Mouse (Mus musculus): Measurements from ENCODE around the gene Corin. TPM values are rescaled to one million over a fixed set of nuclear protein-coding genes. Genes with fewer than 3 reads are reported as not detected.

Corin gene
- total RNA-seq, 2 experiments from 2014 or later, result 69.0 to 98.5 TPM

- intact Hi-C loops (cut with DNase I), result no loop called here
- no peak for DNase-seq
These were observed 168.4 kb downstream of the Corin start for GRCm38 (mm10) chr5:72335873-72336272.

DNA sequence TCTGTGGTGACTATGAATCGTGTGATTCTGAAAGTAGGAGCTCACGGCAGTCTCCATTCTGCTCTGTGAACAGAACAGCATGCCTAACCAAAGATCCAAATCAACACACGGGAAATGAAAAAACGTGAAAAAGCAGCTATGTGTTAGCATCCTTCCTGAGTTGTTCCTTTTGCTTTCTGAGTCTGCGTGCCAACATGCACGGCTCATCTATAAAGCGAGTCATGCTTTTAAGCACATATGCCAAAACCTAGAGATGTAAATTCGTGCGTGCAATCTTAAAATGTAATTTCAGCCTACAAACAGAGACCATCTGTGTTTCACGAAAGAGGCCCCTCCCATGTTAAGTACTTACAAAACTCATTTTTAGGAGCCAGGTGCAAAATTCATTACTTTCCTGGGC is 171.4 kb downstream of the Corin start:
- DNase-seq, result no peak
- intact Hi-C loops (cut with DNase I), result no loop called here

- DNase-seq, result no peak
- intact Hi-C loops (cut with DNase I), result no loop called here
These were observed 173.1 kb downstream of the Corin start for GRCm38 (mm10) chr5:72331217-72331616.

DNA sequence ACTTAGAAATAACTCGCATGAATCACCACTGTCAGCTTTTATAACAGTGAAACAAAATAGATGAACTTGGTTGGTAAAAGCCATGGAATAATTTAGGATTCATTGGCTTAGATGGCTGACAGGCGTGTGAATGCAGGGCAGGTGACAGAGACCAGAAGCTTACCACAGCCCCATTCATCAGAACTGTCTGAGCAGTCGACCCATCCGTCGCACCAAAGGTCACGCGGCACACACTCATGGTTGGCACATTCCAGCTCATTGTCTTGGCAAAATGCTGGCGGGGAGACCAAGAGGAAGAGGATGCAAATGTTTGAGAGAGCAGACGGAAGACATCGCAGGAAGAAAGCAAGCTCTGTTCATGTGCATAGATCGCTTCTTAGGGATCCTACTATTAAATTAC is 173.6 kb downstream of the Corin start:
- intact Hi-C loops (cut with DNase I), result no loop called here
- DNase-seq, result no peak

DNA sequence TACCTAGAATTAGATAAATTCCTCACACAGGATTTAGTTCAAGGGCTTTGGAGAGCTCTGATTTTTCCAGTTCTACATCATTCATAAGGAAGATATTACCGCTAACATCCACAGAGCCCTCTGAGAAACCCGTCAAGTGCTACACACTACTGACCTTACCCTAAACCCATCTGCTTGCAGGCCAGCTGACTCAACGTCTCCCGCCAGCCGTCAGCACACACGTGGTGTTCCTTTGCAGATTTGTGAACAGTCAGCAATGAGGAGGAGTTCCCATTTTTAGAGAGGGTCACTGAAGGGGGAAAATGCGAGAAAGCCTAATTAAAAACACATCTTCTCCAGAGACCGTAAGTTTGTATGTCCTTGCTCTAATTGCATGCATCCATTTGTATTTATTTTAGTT is 174.8 kb downstream of the Corin start:
- DNase-seq, result no peak
- intact Hi-C loops (cut with DNase I), result no loop called here

DNA sequence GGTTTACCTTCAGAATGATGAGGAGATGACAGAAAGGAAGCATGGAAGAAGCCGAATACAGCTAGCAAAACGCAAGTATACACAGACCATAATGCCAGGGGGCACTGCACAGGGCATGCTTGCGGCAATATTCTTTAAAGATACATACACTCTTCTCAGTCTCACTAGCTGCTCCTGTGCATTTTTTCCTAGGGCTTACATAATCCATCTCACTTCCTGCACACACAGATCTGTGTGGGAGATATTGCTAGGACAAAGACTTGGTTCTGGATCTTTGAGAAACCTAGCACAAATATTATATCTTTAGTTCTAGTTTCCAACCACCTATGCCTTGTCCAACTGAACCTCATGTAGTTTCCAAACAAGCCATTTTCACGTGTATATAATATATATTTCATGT is 189.0 kb downstream of the Corin start:
- DNase-seq, result no peak
- intact Hi-C loops (cut with DNase I), result no loop called here

DNA sequence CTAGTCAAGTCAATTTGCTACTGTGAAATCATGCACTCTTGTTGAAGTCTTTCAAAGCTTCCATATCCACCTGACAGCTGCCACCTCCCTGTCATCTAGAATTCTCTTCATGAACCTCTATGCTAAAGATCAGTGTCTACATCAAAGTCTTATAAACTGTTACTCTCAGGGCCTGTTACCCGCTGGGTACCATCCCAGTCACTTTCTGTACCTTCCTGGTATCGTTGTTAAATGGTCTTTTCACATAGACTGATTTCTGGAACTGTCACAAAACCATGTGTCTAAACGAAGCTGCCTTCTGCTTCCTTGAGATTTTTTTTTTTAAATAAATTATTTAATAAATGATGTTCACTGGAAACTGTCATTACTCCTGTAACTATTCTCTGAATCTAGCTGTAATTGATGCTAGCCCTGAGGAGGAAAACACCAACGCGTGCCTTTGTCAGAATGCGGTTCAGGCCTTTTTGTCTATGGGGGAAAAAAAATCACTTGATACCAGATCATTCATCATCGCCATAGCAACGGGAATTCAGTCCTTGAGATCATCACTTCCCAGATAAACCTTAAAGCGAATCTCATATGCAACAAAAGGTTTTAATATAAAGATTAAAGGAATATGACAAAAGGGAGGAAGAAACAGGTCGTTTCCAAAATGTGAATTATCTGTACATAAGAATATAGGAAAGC is 205.7 kb downstream of the Corin start:
- intact Hi-C loops (cut with DNase I), result no loop called here
- no peak for DNase-seq

GRCm38 (mm10) chr5:72285077-72285476 is 219.2 kb downstream of the Corin start:
- no peak for DNase-seq
- intact Hi-C loops (cut with DNase I), result no loop called here

GRCm38 (mm10) chr5:72282907-72283306 is 221.4 kb downstream of the Corin start:
- intact Hi-C loops (cut with DNase I), result no loop called here
- DNase-seq, result no peak

DNA sequence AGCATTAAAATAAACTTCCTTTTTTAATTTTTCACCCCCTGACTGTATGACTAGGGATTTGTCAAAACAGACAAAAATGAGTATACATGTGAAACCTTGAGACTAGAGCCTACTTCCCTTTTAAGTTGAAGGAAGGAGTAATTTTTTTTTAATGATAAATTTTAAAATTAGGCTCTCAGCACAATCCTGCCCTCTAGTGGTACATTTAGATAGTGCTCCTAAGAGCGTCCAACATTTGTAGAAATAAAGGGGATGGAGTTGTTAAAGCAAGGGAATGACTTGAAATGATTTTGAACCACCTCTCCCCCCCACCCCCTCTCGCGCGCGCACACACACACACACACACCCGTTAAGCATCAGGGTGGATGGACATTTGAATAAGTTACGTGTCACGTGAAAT is 234.6 kb downstream of the Corin start:
- intact Hi-C loops (cut with DNase I), result loop anchor here (1.0 to 10.0 kb wide), 3 partner anchors 97 to 765 kb away; partner anchors contain the start of gene Cox7b2
- DNase-seq, result peak in 1 of 2 experiments; percentile 59

DNA sequence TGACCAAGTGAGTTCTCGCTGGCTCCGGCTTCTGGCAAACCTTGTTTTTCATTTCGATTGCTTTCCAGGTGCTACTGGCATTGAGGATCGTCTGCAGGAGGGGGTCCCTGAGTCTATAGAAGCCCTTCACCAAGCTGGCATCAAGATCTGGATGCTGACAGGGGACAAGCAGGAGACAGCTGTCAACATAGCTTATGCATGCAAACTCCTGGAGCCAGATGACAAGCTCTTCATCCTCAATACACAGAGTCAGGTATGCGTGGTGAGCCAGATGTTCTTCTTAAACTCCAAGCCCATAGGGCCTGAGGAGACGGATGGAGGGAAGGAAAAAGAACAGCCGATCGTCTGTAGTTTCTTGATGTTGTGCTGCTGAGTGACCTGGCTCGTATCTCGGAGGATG is 235.1 kb downstream of the Corin start:
- intact Hi-C loops (cut with DNase I), result loop anchor here (1.0 to 5.0 kb wide), 2 partner anchors 97 to 722 kb away; partner anchors contain the start of gene Cox7b2
- no peak for DNase-seq

DNA sequence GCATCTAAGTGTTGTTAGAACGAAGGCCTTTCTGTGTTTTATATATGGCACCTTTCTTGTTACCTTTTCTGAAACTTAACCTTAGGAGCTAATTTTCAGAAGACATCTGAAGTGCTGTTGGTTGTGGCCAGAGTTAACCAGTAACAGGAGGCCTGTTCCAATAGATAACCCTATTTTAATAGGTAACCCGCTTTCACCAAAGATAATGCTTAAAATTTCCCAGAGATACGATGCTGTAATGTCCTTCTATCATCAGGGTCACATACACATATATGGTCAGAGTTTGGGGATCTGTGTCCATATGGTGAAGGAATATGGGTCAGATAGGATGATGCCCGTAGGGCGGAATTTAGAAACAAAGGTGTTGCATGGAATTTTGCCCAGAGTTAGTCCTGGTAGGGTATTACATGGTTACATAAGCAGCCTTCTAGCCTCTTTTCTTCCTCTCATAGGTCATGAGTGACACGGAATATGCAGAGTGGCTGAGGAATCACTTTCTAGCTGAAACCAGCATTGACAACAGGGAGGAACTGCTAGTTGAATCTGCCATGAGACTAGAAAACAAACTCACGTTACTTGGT is 237.2 kb downstream of the Corin start:
- intact Hi-C loops (cut with DNase I), result loop anchor here (5.0 kb wide), 1 partner anchor 720 kb away; the partner anchor contains the start of gene Cox7b2
- DNase-seq, result no peak

- DNase-seq, result no peak
- intact Hi-C loops (cut with DNase I), result no loop called here
These were observed 240.0 kb downstream of the Corin start for GRCm38 (mm10) chr5:72264195-72264751.

DNA sequence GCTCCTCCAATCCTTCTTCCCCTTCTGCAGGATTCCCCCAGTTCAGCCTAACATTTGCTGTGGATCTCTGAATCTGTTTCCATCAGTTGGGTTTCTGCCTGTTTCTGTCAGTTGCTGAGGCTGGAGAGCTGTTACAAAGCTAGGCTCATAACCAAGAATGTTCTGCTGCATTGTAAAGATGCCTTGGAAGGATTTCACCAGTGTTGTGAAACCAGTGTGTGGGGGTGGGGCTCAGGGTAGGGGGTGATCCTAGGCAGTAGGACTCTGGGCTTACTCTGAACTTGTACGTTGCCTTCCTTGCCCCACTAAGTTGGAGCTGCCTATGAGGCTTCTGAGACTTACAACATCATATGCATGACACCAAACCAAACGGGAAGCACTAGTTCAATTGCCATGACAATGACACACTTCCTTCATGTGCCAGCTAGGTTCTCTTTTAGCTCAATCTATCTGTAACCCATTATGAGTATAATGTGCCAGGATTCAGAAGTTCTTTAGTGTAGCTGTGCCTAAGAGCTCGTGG is 242.4 kb downstream of the Corin start:
- DNase-seq, result no peak
- intact Hi-C loops (cut with DNase I), result no loop called here

- no peak for DNase-seq
- intact Hi-C loops (cut with DNase I), result no loop called here
These were observed 245.0 kb downstream of the Corin start for GRCm38 (mm10) chr5:72259298-72259621.

GRCm38 (mm10) chr5:72258409-72259297 is 245.6 kb downstream of the Corin start:
- no peak for DNase-seq
- intact Hi-C loops (cut with DNase I), result no loop called here

DNA sequence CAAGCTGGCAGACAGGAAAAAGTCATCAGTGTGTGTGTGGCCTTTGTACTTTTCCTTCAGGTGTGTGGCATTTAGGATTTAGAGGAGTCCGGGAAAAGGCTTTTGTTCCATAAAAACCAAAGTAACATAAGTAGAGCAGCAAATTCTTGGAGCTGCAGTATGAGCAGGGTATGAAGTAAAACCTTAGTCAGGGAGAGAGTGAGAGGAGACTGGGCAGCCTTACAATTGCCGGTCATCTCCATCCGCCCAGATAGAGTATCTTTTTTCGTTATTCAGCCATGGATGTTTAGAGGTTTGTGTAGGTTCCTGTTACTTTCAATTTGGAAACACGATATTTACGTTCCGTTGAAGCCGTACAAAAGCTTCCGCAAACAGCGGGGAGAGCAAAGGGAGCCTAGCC is 247.2 kb downstream of the Corin start:
- no peak for DNase-seq
- intact Hi-C loops (cut with DNase I), result no loop called here

DNA sequence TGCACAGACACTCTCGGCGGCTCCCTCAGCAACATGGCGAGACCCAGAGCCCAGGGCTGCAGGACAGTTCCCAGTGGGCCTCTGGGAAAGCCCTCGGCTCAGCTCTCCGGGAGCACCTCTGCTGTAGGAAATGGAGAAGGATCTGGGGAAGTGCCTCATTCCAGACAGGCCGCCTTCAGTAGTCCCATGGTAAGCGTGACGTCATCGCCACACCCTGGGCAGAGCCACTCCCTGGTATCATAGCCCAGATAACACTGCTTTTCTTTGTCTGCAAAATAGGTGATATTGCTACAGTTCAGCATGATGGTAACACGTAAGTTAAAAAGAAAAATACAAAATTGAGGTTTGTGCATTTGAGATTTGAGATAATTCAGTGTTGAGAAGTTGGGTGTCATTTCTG is 249.3 kb downstream of the Corin start:
- intact Hi-C loops (cut with DNase I), result no loop called here
- DNase-seq, result no peak

DNA sequence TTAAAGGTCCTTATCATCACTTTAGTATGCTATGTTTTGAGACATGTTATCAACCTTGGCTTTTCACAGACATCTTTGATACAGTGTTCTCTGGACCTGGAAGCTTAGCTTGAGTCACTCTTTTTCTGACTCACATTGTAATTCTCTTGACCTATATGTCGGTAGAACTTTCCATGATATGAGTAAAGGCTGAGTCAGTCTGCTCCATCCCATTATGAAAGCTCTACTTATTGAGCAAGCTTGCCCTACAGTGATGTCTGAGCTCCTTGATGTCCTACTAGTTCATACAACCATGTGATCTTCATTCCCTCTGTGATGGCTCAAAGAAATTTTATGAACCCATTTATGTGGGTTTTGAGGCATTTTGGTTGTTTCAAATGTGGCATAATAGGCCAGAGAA is 254.1 kb downstream of the Corin start:
- DNase-seq, result no peak
- intact Hi-C loops (cut with DNase I), result no loop called here
